Mouse (Mus musculus) hindlimb bud, embryonic 11.5 days (tissue): ENCODE results near the gene Malrd1.
"Not testable (repeated sequence)": the region's sequence is repeated elsewhere in the genome, so short reads cannot be mapped to it uniquely, and the experiment has no call there.

Experiments
- DNase-seq: peaks from one replicate; pipeline ENCODE4 v3.0.0-alpha.2; 2012; ENCODE audit warnings: low read depth, low spot score; ENCODE audit errors: extremely low spot score

Gene Malrd1

DNA sequence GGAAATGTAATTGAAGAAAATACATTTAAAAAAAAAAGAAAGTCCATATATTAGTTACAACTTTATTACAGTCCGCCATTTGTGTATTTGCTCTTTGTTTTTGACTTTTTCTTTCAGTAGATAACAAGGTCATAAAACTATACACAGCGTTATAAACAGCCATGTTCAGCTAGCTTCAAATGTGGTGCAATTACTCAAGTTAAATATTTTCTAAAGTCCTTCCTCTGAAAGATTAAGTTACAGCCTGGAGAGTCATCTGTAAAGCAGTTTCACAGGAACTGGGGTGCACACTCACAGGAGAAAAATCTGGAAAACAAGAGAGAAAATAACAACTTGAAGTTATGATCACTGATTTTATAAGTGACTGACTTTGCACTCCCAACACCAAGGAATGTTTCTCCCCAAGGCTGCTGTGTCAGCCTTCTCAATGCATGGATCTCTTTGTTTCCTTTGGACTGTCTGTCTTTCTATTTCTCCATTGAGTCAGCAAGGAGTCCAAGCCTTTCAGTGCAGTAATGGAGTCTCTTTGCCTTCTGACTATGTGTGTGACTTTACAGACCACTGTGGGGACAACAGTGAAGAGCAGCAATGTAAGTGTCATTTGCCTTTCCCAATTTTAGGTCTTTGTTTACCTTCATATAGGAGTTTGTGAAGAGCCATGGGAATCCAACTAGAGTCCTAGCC, at the start of gene Malrd1:
Gene Malrd1, plus strand, starts transcription at position 239 of the 684 bp plus-strand sequence.
- no peak for DNase-seq

DNA sequence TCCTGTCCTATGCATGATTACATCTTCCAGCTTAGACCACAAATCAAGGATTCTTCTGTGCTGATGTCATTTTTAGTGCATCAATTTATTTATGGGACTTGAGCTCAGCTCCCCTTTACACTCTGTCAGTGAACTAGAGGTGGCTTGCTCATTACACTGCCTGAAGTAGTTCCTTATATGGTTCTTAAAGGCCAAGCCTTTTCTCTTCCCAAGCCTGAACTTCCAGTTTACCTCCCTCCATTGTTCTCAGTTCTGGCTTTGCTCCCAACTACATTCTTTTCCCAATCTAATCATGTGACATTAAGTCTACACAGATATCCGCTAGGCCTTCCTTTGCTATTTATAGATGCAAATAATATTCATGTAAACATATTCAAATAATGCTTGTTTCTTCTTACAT, 12.4 kb downstream of the Malrd1 start:
- no peak for DNase-seq

DNA sequence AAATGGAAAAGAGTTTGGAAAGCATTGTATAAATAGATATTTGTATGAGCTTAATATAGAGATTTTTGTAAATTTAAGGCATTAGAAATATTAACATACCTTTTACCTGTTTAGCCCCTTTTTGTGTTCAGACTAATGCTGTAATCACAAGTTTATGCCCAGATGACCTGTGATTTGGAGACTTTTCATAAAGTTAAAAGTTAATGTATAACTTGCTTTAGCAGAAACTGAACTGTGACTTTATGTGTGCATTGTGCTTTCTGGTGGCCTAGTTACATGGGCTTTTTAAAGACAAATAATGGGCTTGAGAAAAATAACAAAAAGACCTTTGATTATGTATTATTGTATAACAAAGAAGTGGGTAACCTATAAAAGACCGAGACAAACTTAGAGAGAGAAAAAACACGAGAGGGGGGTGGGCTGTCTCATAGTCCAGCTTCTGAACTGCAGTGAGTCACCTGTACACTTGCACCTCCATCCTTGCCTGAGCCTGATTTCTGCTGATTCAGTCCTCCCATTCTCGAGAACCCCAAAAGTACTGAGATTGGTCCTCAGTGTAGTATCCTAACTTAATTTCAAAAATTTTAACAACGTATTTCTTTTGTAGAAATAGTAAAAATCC, 87.2 kb downstream of the Malrd1 start:
- DNase-seq, result no peak

DNA sequence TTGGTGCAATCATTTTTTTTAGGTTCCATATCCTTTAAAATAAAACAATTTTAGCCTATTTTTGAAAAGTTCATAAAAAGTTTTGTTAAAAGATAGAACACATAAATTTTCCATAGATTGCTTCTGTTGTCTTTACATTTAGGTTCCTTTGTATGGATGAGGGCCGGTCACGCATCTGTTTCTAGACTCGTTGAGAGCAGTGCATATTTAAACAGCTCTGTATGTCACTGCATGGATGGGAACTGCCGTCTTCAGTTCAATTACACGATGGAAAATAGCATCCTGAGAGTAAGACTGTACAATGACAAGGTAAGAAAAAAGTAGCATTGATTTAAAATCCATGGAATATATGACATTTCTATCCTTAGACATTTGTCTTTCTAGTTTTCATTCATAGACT, 87.7 kb downstream of the Malrd1 start:
- no peak for DNase-seq

DNA sequence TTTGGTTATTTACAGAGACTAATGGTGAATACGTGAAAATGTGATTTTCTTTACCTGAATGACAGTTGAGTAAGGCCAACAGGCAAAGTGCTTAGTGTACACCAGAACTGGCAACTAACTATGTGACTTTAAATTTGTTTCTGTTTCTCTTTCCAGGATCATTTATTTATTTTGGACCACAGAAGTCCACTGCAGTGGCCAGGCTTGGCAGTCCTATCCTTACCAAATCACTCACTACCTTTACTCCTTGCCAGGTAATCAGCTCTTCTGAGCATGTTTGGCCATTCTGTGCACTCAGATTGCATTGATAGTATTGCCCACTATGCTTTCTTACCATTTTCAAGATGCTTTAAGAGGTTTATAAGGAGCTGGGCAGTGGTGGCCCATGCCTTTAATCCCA, 109.5 kb downstream of the Malrd1 start:
- DNase-seq, result no peak

DNA sequence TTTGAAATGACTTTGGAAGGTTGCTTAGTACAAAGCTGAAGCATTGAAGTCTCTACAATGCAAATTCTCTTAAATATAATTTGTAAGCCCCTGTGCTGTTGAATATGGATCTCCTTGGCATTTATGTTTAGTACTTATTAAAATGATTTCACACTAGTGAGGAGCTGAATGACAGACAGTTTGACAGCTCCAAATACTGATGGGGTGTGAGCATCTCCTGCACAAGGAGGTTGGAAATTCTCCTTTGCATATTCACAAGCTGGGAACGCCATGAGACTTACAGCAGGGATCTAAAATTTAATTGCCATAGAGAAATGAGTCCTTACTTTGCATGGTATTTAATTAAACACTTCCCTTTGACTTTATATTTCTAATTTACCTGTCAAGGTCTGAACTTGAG, 117.6 kb downstream of the Malrd1 start:
- no peak for DNase-seq

DNA sequence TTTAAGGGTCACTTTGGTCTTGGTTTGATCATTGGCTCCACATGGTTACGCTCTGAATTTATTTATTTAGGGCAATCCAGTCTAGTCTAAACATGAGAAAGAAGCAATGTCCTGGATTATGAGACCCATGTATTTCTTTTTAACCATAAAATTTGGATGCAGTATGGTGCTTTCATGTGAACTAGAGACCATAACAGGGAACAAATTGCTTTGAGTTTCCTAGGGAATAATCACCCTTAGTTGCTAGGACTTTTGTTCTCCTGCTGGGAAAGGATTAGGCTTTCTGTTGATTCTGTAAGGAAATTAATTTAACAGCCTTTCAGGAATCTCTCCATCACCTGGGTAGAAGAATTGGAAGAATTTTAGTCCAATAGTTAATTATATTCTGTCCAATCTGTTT, 130.1 kb downstream of the Malrd1 start:
- DNase-seq, result no peak

DNA sequence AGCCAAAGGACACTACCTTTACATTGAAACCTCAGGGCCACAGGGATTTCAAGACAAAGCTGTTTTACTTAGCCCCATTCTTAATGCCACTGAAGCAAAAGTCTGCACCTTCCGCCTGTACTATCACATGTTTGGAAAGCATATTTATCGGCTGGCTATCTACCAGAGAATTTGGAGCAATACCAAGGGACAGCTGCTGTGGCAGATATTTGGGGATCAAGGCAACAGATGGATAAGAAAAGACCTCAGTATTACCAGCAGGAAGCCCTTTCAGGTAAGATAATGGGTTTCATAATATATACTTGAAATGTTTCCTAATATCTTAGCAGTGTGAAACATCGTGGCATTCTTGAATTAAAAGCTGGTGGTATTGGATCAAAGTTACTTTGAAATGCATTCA, 176.7 kb downstream of the Malrd1 start:
- DNase-seq, result no peak

DNA sequence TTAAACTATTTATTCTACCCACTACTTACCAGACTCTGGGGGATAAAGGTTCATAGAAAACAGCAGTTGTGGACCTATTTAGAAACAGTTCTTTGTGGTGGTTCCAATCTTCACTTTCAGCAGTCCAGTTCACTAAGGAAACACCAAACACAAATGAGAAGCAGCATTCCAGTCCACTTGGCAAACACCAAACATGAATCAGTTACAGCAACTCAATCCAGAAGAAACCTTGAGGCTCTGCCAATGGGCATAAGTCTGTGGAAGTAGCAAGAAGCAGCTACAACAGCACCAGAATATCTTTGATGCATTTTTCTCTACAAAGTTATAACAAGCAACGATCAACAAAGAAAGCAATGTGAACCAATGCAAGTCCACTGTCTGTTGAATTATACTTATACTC, 214.7 kb downstream of the Malrd1 start:
- no peak for DNase-seq

DNA sequence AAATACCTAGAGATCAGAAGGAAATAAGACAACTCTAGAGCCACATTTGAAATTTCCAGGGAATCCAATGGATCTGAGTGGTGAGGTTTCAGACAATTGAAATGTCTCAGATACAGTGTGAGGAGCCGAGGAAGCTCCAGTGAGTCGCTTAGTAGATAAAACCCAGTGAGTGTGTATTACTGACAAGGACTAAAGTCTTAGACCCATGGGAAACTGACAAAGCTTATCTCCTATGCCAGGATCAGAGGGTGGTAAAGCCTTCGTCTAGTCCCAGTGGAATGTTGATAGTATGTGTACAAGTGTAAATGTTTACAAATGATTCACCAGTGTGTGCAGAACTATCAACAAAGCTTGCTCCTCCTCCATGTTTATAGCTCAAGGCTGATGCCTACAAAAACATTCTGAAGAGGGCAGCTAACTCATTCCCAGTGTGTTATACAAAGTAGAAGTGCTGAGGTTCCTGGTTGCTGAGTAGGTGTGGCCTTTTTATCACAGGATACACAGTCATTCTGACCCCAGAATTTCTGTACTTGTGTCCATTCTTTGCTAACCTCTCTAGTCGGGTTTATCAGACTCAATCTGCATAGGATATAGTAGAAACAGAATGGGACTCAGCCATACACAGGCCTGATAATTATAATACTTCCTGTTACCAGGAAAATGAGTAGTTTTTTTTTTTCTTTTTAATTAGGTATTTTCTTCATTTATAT, 218.9 kb downstream of the Malrd1 start:
- DNase-seq, result no peak

DNA sequence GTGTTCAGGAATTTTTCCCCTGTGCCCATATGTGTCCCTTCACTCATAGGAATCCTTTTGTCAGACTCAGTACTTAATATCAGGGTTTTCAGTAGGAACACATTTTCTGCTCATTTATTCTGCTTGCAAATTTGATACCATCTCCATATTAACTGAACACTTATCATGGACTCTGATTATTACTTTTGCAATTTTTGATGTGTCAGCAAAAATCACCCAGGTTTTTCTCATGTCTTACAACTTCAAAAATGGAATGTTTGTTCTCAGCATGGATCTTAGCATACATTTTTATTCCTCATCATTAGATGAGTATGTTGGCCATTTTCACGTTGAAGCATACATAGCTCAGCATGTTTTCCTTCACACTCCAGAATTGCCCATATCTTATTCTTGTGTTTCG, 258.5 kb downstream of the Malrd1 start:
- DNase-seq, result no peak

DNA sequence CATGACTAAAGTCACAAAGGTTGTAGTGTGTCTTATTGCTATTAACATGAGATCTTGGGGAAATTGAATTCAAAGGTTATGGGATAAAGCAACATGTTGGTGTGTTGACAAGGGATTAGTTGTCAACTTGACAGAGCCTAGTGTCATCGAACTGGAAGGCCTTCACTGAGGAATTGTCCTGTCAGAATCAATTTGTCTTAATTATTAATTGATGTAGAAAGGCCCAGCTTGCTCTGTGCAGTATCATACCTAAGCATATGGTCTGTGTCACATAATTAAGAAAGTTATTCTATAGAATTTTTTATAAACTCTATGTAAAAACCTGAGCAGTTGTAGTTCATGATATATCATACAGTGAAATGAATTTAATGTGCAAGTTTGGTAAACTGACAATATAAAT, 289.4 kb downstream of the Malrd1 start:
- DNase-seq, result no peak

DNA sequence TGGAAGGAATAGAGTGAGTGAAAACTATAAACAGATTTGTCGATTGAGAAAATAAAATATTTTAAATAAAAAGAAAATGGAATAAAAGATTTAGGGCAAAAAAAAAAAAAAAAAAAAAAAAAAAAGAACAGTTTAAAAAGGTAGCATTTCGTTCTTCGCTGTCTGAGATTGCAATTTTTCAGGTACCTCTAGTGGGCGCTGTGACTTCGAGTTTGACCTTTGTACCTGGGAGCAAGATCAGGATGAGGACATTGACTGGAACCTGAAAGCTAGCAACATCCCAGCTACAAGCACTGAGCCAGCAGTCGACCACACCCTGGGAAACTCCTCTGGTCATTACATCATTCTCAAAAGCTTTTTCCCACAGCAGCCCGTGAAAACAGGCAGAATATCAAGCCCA, 343.1 kb downstream of the Malrd1 start:
- no peak for DNase-seq

DNA sequence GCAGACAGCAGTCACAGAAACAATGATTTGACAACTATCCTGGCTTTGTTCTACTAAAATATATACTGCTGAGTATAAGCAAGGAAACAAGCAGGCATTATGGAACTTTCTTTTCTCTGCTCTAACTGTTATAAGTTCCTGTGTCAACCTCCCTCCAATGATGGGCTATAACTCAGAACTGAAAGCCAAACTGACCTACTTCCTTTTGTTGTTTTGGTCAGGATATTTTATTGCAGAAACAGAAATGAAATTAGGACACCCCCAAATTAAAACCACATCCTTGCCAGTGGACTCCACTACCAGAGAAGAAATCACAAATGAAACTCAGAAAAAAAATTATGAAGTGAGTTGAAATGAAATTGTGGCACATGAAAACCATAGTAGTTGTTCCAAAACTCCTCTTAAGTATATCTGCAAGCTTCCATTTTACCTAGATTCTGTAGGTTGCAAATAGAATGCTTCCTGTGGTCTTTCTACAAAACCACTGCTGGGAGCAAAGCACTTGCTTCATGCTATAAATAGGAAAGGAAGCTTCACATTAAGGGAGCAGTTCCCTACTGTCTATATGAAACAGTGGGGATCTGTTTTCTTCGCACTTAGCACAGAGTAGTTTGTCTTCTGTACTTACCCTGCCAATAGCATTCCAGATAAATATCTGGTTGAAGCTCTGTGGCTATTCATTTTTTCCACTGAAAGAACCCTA, 367.3 kb downstream of the Malrd1 start:
- no peak for DNase-seq

DNA sequence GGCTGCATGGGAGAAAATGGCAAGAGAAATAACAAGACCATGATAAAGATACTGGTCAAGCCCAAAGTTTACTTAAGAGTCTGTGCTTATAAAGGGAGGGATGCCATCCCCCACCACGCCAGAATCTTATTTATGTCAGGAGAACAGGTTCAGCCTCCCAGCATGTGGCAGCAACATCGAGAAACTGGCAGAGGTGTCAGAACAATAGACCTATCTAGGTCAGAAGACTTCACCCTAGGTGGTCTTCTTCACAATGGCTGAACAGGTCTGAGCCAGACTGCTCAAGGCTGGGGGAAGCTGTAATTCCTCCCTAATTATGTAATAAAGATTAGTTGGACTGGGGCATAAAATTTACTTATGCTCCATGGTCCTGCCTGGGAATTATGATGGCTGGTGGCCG, 399.2 kb downstream of the Malrd1 start:
- DNase-seq, result no peak

DNA sequence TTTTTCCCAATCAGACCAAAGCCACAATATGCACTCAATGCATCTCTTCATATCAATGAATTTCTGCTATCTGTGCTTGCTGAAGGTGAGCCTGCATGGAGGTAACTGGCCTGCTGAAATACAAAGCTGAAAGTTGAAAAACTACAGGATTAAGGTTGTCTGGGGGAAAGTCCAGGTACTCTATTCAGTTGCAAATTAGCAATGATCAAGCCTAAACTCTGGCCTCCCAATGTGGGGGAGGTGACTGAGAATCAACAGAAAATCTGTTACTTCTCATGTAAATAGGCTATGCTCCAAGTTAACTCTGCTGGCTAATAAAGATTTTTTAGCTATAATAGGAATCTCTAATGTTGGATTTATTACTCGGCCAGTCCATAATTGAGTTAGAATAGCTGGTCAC, 399.8 kb downstream of the Malrd1 start:
- DNase-seq, result no peak

DNA sequence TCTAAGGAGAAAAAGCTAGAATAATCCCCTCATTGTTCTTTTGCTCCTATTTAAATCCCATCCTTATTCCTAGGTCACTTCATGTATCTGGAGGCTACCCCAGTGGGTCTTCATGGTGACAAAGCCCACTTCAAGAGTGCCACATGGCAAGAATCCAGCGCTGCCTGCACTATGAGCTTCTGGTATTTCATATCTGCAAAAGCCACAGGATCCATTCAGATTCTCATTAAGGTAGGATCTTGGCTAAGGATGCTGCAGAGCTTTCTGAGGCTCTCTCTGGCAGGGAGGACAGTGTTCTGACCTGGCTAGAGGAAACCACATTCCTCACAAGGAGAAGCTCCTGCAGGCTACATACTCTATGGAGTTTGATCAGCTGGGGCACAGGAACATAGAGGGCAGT, 405.2 kb downstream of the Malrd1 start:
- no peak for DNase-seq

DNA sequence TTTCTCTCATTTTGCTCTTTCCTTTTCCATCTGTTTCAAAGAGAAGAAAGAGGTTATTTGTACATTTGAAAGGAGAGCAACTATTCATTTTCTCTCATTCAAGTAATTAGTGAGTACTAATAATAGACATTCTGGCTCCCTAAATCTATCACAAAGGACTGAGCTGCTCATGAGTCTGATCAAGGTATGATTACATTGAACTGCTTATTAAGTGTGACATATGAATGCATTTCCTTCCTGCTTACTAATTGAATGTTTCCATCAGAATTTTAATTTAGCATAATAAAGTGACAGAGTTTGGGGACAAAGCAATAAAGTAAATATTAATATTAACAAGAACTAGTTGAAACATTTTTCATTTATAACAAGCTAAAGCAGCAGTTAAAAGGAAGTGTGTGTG, 405.6 kb downstream of the Malrd1 start:
- DNase-seq, result no peak

DNA sequence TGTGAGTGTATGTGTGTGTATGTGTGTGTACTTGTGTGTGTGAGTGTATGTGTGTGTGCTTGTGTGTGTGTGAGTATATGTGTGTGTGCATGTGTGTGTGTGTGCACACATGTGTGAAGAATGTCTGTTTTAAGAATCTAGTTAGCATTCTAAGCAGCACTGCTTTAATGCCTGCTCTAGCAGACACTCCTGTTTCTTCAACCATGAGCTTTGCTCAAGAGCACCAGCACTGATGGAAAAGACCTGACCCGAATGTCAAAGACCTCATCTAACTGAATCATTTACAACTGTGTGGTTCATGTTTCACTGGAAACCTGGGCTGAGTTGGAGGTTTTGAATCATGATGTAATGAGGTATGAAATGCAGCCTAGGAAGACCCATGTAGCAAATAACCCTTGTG, 406.1 kb downstream of the Malrd1 start:
- DNase-seq, result no peak

DNA sequence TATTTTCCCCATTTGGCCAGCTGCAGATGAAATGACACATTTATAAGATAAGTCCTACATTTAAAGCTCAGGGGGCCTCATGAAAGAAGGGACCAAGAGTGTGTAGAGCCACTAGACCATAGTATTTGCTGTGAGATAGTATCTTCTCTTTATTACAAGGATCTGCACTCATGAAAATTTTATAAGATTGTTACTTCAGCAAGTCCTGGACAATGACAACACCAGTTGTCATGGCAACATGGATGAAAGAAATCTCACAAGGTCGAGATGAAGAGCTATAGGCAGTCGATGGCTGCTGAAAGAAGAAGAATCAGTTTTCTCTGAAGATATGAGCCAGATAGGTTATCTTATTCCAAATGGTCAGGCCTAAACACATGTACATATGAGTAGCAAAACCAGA, 476.6 kb downstream of the Malrd1 start:
- no peak for DNase-seq

DNA sequence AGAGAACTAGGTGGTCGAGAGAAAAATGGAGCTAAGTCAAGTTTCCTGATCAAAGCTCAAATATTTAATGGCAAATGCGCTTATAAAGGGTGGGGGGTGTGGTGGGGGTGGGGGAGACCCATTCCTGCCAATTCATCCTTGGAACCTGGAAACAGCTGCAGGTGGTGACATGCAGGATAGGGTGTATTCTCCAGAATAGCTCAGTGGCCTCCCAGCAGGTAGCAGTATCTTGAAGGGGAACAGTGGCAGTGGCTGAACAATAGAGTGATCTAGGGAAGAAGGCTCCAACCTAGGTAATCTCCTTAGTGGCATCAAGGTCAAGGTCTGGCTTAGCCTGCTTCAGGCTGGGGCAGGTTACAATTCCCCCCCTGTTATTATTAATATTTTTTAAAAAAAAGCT, 490.8 kb downstream of the Malrd1 start:
- DNase-seq, result not testable (repeated sequence)

DNA sequence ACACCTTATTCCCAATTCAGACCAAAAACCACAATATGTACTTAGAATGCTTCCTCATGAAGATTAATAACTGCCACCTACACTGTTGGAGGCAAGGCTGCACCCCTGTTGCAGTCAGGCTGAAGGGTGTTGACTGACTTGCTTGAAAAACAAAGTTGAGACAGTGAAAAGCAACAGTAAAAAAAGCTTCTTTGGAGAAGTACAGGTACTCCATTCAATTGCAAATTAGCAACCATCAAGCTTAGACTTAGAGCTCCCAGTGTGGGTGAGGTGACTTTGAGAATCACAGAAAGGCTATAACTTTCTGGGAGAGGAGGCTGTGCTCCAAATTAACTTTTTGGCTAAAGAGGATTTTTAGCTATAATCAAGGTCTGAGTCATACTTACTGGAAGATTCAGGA, 491.4 kb downstream of the Malrd1 start:
- DNase-seq, result not testable (repeated sequence)
